Mouse (Mus musculus) CH12.LX (cell line): ENCODE results near the gene G430095P16Rik.

Experiments used
- CTCF ChIP-seq, 2 experiments: IDR thresholded peaks in 1 of 2; conservative IDR thresholded peaks in 1 of 2; 2 replicates each; pipeline ENCODE4 v1.5.1; 2011 to 2012; ENCODE audit warnings: low read depth in 2 of 2, low read length in 2 of 2, improper control_type of control experiment in 1 of 2, inconsistent platforms in 1 of 2, mild to moderate bottlenecking in 1 of 2, moderate library complexity in 1 of 2
- EP300 ChIP-seq: IDR thresholded peaks from 2 replicates; pipeline ENCODE4 v1.6.1; 2011; ENCODE audit warnings: low read length, improper control_type of control experiment
- ETS1 ChIP-seq: conservative IDR thresholded peaks from 2 replicates; pipeline ENCODE4 v1.6.1; 2012; ENCODE audit warnings: low read depth, mild to moderate bottlenecking, inconsistent platforms, low read length, improper control_type of control experiment, moderate library complexity
- JUND ChIP-seq: conservative IDR thresholded peaks from 2 replicates; pipeline ENCODE4 v1.6.1; 2011; ENCODE audit warnings: low read depth, low read length, improper control_type of control experiment
- MAFK ChIP-seq: IDR thresholded peaks from 2 replicates; pipeline ENCODE4 v1.6.1; 2011; ENCODE audit warnings: low read length, improper control_type of control experiment; ENCODE audit not compliant: insufficient replicate concordance
- MAX ChIP-seq: IDR thresholded peaks from 2 replicates; pipeline ENCODE4 v1.6.1; 2011; ENCODE audit warnings: low read length, improper control_type of control experiment
- NELFE ChIP-seq: IDR thresholded peaks from 2 replicates; pipeline ENCODE4 v1.6.1; 2011; ENCODE audit warnings: low read depth, low read length, improper control_type of control experiment
- POLR2A ChIP-seq: IDR thresholded peaks from 2 replicates; pipeline ENCODE4 v1.6.1; 2011; ENCODE audit warnings: low read depth, mild to moderate bottlenecking, improper control_type of control experiment, low read length
- POLR2AphosphoS2 ChIP-seq: IDR thresholded peaks from 2 replicates; pipeline ENCODE4 v1.6.1; 2011; ENCODE audit warnings: low read depth, low read length, improper control_type of control experiment
- USF1 ChIP-seq: IDR thresholded peaks from 2 replicates; pipeline ENCODE4 v1.6.1; 2014; ENCODE audit warnings: low read depth, mild to moderate bottlenecking, inconsistent platforms, low read length, improper control_type of control experiment
- ZNF384 ChIP-seq: IDR thresholded peaks from 2 replicates; pipeline ENCODE4 v1.6.1; 2012; ENCODE audit warnings: low read depth, low read length, improper control_type of control experiment, inconsistent platforms

DNA sequence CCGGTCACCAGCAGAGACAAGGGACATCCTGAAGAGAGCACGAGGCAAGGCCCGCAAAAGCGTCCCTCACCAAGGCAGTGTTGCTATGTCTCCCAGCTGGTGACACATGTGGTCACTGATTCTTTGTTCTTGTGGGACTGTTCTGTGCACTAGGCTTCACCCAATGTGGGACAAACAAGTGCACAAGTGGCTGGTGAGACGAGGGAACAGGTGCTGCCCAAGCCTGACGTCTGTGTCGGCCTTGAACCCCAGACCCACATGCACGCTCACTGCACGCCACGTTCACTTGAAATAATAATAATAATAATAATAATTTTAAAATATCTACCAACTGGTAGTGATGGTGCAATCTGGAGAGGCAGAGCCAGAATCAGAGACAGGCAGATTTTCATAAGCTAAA, 36.9 kb downstream of the G430095P16Rik start:
- TF ChIP-seq CTCF (conservative IDR thresholded peaks at IDR 0.05 in 1 of 2, IDR thresholded peaks at IDR 0.05 in 1 of 2; ENCODE audit: low read depth in 2 of 2, low read length in 2 of 2), result no peak
- no peak for TF ChIP-seq POLR2A
- no peak for TF ChIP-seq ETS1
- no peak for TF ChIP-seq NELFE
- no peak for TF ChIP-seq MAFK
- TF ChIP-seq USF1, result no peak
- no peak for TF ChIP-seq EP300
- no peak for TF ChIP-seq MAX
- no peak for TF ChIP-seq JUND
- no peak for TF ChIP-seq POLR2AphosphoS2
- TF ChIP-seq ZNF384, result no peak
